Mouse (Mus musculus) left cerebral cortex, postnatal 14 days (tissue): Measurements from ENCODE around the gene Wdhd1. TPM values are rescaled to one million over a fixed set of nuclear protein-coding genes. Genes with fewer than 3 reads are reported as not detected.
"Not testable (repeated sequence)": the region's sequence is repeated elsewhere in the genome, so short reads cannot be mapped to it uniquely, and the experiment has no call there.

Experiments used
- DNase-seq, 2 experiments: peaks; one replicate each; pipeline ENCODE4 v3.0.0; 2021 to 2022; ENCODE audit warnings: low spot score in 2 of 2, mixed read lengths in 1 of 2
- intact Hi-C: fragments of 180-260 bp; cut with DNase I; formaldehyde crosslinking; loops from one replicate; pipeline ENCODE4 v1.15.1; 2025
- long read RNA-seq, 2 experiments: library from polyadenylated mRNA; stranded (forward); transcript quantifications; one replicate each; pipeline ENCODE4 v2.0.0; 2021
- total RNA-seq, 2 experiments: library from RNA; stranded (reverse); gene quantifications; 2 replicates each; pipeline ENCODE4 v1.2.3; 2021

Gene Wdhd1
- total RNA-seq = 1 to 10 TPM; 4.9 to 7.4 TPM
- long read RNA-seq, experiment 1, full-length matches to known transcripts = 2 of 2 reads
- long read RNA-seq, experiment 1, partial matches to known transcripts = 0 of 2 reads
- long read RNA-seq, experiment 1, other reads (novel, unspliced or antisense) = 0 of 2 reads
- long read RNA-seq, experiment 2, full-length matches to known transcripts = 1 of 1 reads
- long read RNA-seq, experiment 2, partial matches to known transcripts = 0 of 1 reads
- long read RNA-seq, experiment 2, other reads (novel, unspliced or antisense) = 0 of 1 reads

DNA sequence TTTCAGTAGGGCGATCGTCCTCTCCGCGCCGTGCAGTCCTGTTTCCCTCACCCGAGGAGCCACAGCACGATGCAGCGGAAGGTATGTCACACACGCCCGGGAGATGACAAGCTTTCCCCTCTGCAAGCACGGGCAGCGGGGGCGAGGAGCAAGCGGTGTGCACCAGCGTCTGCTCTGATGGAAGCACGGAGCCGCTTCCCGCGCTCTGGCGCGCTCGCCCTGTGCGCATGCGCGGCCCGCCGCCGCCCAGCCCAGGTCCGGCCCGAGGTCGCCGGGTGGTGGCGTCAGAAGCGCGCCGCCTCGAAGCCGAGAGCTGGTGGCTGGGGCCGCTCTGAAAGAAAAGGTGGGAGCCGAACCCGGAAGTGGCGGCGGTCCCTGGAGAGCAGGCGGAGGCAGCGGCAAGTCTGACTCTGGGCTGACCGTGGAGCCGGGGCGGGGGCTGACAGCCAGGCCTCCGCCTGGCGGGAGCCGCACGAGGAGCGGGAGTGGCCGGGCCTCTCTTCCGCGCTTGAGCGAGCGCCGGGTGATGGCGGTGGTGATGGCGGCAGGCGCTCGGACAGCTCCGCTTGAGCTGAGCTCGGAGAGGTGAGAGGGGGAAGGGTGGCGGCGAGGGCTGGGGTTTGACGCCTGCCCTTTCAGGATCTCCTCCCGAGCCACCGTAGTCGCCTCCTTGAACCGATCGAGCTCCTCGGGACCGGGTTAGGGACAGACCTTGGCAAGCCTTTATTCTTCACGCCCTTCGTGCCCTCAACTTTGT is at the start of gene Wdhd1, which contains the start of gene Socs4:
Gene Wdhd1 (minus strand): TSS at position 221 of the 757 bp plus-strand sequence.
Gene Socs4 (plus strand): TSS at position 295 of the 757 bp plus-strand sequence.
- intact Hi-C loops = loop anchor here (5.0 kb wide), 1 partner anchor 120 kb away; no protein-coding TSS in a partner anchor
- peak; percentile 91 to 95 for DNase-seq

DNA sequence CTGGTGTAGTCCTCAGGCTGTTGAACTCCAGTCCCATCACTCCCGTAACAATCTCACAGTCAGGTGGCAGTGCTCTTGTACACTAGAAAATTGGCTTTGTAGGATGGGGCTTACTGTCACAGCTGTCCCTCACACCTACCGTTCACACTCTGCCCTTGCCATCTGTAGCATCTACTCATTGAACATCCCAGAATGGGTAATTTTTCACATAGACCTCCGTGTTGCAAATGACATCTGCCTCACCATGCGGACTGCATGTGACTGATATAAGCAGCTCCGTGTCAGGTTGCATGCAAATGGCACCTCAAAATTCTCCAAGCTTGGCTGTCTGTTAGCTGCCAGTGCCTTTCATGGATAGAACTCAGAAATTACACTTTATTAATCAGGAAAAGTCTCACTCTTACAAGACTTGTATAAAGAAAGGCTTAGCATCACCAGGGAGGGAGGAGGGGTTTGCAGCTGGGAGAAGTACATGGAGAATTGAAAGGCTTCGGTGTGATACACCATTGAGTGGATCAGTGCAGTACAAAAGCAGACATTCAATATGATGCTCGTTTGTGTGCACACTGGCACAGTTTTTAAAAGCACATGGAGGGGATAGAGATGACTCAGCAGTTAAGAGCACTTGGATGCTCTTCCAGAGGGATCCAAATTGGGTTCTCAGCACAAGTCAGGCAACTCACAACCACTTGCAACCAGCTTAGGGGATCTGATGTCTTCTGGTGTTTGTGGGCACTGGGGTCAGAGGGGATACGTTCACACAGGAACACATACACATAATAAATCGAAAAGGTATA is 49.5 kb upstream of the Wdhd1 start:
- intact Hi-C loops = no loop called here
- peak in 1 of 2 experiments; percentile 28 for DNase-seq

DNA sequence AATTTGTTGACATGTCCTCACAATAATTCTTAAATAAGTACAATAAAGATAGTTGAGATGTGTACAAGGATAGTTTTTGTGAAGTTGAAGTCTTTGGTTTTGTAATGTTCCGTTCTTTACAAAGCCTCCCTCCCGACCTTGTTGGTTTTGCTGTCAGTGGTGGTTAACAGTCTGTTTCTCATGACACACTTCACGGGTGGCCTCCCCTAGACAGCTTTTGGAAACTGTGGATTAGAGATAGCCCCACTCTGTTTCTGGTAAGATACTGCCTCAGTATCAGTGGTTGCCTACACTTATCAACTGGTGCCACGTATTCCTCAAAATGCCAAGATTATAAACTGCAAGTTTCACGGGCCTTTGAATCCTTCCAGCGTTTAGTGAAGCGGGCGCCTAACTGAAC is 44.9 kb upstream of the Wdhd1 start:
- intact Hi-C loops, DNase-seq: not testable (repeated sequence)

DNA sequence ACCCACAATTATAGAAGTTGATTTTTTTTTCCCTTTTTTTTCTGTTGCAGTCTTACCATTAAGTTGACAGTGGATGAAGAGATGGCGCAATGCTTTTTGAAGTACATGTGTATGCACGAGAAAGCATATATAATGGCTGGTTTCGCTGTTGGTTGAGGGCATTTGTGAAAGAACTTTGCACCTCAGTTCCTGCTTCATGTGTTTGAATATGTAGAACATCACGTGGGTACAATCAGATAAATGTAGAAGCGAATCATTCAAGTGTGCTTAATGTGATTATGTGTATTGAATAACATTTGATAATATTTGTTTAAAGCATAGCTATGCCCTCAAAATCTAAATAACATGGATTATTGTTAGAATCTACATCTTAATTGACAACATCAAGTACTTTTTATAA is 42.7 kb upstream of the Wdhd1 start:
- DNase-seq = no peak
- intact Hi-C loops = no loop called here

DNA sequence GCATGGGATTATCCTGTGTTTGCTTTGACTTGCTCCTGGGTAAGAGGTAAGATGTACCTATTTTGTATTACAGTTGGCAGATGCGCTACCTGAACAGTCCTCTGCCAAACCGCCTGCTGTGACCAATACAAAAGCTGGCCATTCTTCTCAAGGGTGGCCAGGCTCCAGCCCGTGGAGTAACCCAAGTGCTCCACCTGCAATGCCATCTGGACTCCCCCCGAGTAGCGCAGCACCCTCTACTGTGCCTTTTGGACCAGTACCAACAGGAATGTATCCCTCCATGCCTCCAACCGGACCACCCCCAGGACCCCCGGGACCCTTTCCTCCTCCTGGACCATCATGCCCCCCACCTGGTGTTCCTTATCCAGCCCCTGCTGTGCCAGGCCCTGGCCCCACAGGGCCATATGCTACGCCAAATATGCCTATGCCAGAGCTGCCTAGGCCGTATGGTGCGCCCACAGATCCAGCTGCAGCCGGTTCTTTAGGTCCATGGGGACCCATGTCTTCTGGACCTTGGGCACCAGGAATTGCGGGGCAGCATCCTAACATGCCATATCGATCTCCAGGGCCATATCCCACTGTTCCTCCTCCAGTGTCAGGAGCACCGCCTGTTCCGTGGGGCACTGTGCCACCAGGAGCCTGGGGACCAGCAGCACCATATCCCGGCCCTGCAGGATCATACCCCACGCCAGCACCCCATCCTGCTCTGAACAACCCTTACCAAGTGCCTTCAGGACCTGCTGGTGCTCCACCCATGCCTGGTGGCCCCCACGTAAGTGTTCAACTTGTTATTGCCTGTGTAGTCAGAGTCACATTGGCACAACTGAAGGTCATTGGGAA is 33.9 kb upstream of the Wdhd1 start:
- DNase-seq = no peak
- intact Hi-C loops = no loop called here

DNA sequence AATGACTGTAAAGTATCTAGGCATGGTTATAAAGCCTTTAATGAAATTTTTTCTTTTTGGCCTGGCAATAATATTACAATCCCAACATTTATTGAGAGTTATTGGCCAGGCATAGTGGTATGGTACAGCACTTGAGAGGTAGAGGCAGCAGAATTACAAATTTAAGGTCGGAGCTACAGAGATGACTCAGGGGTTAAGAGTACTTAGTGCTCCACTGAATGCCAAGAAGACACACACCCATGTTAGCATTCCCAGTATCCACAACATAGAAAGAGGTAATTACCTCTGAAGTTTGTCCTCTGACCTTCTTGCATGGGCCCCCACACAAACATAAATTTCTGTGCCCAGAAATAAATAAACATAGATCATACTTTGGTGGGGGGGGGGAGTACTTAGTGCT is 32.4 kb upstream of the Wdhd1 start:
- intact Hi-C loops = no loop called here
- DNase-seq = no peak

DNA sequence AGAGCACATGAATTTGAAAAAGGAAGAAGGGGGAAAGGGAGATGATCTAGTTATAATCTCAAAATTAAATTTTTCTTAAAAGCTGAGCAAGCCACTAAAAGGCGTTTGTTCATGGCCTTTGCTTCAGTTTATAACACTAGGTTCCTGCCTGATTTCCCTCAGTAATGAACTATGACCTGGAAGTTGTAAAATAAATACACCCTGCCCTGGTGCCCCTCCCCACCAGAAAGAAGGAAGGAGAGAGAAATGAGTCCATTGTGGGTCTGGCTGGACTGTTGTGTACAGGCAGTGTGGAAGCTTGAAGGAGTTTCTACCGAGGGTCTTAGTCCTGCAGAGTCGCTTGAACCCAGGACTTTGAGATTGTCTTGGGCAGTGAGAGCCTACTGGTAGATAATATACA is 31.0 kb upstream of the Wdhd1 start:
- no peak for DNase-seq
- intact Hi-C loops = no loop called here

DNA sequence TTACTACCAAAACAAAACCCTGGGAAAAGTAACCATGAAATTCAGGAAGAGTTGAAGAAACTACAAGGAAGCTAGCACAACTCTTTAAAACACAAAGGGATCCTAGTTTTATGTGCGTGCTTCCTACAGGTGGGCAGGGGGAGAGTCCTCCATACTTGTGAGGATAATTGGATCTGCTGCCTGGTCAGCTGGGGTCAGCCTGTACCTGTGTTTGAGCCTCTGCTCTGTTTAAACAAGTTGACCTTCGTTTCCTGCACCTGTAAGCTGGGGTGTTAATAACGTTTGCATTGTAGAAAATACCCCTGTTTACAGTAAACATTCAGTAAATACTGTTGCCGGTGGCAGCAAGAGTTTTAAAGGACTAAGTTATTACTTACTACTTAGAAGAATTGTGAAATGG is 29.3 kb upstream of the Wdhd1 start:
- intact Hi-C loops = no loop called here
- no peak for DNase-seq

DNA sequence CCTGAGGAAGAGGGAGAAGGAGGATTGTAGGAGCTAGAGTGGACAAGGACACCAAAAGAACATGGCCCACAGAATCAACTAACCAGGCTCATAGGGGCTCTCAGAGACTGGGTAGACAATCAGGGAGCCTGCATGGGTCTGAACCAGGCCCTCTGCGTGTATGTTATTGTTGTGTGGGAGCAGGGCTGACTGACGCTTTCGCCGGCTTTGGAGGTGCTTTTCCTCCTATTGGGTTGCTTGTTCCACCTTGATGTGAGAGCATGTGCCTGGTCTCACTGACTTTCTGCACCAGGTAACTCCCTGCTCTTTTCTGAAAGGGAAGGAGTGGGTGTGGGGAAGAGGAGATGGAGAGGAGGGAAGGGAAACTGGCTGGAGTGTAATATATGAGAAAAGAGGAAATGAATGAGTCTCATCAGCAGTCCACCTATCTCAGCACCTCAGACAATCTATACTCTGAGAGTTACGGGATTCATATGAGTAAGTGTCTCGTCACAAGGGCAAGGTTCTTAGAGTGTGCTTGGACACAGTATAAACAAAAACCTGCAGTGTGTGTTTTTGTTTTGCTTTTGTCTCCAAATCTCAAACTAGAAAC is 28.3 kb upstream of the Wdhd1 start:
- no peak for DNase-seq

DNA sequence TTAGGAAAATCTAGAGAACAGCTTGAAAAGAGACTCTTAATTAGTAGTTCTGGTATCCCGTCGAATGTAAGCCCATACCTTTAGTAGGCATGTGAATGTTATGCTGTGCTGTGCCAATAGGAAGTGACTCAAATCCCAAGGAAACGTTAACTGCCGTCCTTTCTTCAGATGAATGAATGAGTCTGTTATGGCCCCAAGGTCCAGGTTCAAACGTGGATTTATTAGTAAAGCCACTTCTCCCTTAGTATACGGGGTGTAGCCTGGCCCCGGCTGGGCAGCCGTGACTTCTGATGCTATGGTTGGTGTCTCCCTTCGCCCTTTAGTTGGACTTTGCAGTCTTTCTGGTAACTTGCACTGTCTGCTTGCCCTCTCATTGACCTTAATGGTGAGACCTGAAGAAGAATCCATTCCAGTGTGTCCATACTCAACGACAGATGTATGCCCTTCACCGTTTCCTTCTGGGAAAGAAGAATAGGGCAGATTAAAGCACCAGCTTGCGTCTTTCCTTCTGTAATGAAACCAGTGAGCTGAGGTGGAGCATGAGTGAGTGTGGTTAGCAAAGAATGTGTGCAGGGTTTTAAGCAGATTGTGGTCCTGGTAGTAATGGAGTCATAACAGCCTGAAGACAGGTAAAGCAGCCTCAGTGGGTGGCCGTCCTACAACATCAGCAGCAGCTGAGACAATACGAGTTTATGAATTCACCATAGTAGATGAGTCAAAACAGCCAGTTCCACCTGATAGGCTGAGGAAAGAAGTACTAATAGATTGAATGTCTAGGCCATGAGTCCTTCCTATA is 26.4 kb upstream of the Wdhd1 start:
- intact Hi-C loops = no loop called here
- DNase-seq = no peak

More for the DNA sequence above, 28.3 kb upstream of the Wdhd1 start:
- intact Hi-C loops = no loop called here

DNA sequence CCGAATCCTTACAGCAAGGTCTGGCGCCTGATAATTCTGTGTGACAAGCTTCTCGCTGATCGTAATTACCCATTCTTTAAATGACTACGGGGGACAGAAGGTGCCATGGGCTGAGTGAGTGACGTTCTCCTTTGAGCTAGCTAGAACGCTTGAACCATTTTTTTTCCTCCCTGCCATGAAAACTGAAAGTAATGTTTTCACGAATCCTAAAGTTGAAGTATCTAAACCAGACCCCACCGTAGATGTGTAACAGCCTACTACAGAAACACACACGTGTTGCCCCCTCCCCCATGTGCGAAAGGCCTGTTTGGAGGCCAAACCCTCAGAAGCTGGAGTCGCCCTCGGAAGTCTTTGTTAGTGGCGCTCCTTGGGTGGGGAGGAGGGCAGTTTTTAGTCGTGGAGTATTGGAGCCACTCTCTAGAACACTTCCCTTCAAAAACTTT is 22.2 kb upstream of the Wdhd1 start:
- intact Hi-C loops = no loop called here
- peak in 1 of 2 experiments; percentile 20 for DNase-seq

DNA sequence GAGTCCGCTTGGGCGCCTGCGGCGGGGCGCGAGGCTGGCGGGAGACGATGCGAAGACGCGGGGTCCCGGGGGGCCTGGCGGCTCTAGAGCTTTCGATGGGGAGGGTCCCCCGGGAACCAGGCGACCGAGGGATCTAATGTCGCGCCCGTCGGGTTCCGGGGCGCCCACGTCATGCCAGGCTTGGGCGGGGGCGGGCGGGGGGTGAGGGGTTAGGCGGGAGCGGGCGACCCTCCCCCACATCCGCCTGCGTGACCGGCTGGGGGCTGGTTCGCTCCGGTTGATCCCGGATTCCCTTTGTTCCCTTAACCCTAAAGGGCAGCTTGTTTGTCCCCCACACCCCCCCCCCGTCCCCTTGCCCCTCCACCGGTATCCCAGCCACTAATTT is 21.7 kb upstream of the Wdhd1 start:
- intact Hi-C loops = no loop called here
- no peak for DNase-seq

DNA sequence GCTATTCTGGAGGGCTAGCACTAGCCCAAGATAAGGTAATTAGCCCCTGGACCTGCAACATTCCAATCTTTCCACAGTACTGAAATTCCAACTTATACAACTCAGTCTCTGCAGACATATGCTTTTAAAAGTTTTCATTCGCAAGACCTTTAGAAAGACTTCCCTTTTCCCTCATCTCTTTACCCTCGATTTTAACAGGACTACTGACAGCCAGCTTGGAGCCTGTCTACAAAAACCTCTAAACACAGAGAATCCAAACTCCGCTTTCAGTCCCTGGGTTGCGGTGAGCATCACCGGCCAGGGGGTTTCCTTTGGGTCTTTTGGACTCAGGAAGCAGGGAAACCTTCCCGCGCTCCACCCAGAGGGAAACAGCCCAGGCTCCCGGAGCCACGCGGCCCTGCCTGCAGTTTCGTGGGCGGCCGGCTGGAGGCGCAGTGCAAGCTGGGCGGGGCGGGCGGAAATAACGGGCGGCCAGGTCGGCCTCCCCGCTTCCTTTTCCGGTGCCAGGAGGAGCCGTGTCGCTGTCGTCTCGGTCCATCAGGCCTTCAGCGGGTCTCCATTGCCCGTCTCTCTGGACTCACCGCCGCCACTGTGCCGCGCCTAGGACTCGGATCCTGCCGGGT is 21.2 kb upstream of the Wdhd1 start, which contains the start of gene Mapk1ip1l:
Gene Mapk1ip1l (plus strand): TSS at position 482 of the 623 bp plus-strand sequence.
- peak; percentile 83 to 90 for DNase-seq
- intact Hi-C loops = no loop called here

DNA sequence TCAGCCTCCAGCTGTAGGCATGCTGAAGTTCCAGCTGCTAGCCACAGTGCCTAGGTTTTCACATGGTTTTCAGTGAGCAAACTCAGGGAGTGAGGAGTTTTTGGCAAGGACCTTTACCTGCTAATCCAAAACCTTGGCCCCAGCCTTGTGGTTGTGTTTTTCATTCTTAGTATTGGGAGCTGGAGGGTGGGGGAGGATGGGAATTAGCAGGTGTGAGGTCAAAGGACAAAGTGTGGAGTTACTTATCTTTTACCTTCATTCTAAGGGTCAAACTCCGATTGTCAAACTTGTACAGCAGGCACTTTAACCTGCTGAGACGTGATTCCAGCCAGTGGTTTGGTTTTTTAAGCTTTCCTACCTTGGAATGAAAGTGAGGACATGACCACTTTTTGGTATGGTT is 19.6 kb upstream of the Wdhd1 start:
- no peak for DNase-seq
- intact Hi-C loops = no loop called here

DNA sequence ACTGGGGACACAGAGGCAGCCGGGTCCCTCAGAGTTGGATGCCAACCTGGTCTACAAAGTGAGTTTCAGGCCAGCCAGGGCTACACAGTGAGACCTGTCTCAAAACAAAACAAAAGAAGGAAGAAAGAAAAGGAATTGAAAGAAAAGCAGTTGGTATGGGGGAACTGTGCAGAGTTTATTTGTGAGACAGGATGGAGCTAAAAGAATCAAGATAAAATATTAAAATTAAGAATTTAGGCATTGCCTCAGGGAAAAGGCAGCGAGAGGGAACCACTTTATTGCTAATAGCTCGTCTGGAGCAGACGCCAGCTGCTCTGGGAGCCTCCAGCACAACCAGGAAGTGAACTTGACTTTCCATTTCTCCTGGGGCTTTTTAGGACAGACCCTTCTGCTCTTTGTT is 17.5 kb upstream of the Wdhd1 start:
- intact Hi-C loops = no loop called here
- DNase-seq = no peak

DNA sequence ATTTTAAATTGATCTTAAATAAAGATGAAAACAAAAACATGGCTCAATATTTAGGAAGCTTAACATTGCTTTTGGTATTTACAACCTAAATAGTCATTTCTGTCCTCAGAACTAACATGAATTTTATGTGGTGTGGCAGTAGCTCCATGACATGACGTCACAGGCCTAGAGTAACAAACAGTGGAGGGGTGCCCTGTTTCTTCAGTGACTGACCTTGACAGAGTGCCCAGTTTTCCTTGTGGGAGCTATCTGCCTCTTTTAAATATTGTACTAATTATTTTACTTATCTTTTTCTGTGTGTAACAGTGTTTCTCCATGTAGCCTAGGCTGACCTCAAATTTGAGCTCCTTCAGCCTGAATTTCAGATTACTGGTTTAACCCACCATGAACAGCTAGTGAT is 15.1 kb upstream of the Wdhd1 start:
- no peak for DNase-seq
- intact Hi-C loops = no loop called here

DNA sequence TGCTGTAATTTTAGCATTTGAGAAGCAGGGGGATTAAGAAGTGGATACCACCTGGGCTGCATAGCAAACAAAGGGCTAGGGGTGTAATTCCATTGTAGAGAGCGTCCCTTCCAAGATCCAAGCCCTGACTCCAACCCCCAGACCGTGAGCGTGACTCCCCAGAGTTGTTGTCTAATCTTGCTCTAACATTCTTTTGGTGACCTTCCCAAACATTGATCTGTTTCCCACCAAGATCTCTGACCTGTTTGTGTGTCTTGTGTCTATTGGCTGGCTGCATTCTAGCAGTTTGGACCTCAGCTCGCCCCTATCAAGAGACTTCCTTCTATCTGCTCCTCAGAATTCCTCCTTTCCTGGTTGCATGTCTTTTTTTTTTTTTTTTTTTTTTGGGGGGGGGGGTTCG is 10.4 kb upstream of the Wdhd1 start:
- intact Hi-C loops = no loop called here
- no peak for DNase-seq

DNA sequence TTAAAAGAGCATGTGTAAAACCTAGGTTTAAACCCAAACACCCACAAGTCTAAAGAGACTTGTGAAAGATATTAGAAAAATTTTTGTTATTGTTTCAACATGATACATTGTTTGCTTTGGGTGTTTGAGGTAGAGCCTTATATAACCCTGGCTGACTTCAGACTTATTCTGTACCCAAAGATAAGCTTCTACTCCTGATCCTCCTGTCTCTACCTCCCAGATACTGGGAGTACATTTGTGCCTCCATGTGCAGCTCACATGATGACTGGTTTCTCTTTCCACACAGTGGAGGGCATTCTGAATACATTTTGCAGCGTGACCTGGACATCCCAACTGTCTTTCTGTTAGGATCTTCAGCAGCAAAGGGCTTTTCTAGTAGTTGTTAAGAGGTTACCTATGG is 9.6 kb upstream of the Wdhd1 start:
- no peak for DNase-seq
- intact Hi-C loops = no loop called here
